Mouse (Mus musculus): Measurements from ENCODE around the gene Hnrnpl. TPM values are rescaled to one million over a fixed set of nuclear protein-coding genes. Genes with fewer than 3 reads are reported as not detected.

Hnrnpl gene
- polyA plus RNA-seq, 1 experiment from 2014 or later: 69.0 TPM

DNA sequence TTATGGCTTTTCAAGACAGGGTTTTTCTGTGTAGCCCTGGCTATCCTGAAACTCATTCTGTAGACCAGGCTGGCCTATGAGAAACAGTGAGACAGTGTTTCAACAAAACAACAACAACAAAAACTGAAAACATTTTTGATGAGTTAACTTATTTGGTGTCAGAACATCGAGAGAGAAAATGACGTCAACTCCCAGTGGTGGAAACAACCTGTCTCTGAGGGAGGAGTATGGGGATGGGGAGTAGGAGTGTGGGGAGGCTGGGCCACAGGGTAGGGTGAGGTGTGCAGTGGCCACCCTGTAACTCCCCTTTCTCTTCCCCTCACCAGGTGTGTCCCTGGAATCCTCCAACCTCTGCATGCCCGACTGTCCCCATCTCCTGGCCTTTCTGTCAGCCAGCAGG lies 13.8 kb upstream of the Hnrnpl start:
- no peaks in the 10 kb centered on the region for H3K9me3 ChIP-seq (replicated peaks; ENCODE audit: control insufficient read depth, low read length)
- H3K4me2 ChIP-seq (ENCODE audit: low read depth, low read length): no peak overlapping the region
- 75% methylated on average over 3 of the region's 3 CpGs for WGBS (ENCODE audit: insufficient replicate concordance)
- H3K9ac ChIP-seq (ENCODE audit: low read depth, low read length): no peak overlapping the region
- H3K27me3 ChIP-seq (ENCODE audit: control insufficient read depth, insufficient read depth, low read depth, low read length): no peaks in the 10 kb centered on the region
- no peak overlapping the region for H3K27ac ChIP-seq (ENCODE audit: low read length)
- peaks cover 17% of the 10 kb centered on the region for H3K4me1 ChIP-seq (ENCODE audit: control insufficient read depth, low read depth, low read length)
- no peak for ATAC-seq (ENCODE audit: low read depth)
- H3K4me3 ChIP-seq (ENCODE audit: low read depth, low read length): no peak overlapping the region
- no peaks in the 10 kb centered on the region for H3K36me3 ChIP-seq (ENCODE audit: control insufficient read depth, insufficient read depth)

GRCm38 (mm10) chr7:28795832-28796231 lies 12.5 kb upstream of the Hnrnpl start:
- ATAC-seq (ENCODE audit: low read depth): 0 out of 2 replicates have a peak, but pooled peaks have one; percentile 17
- WGBS (ENCODE audit: insufficient replicate concordance): 15% methylated on average over 15 of the region's 15 CpGs
- H3K4me3 ChIP-seq (ENCODE audit: low read depth, low read length): peak overlapping the region; percentile 56
- peak overlapping the region; percentile 63 for H3K9ac ChIP-seq (ENCODE audit: low read depth, low read length)
- H3K4me2 ChIP-seq (ENCODE audit: low read depth, low read length): peak overlapping the region; percentile 78
- H3K4me1 ChIP-seq (ENCODE audit: control insufficient read depth, low read depth, low read length): peaks cover 17% of the 10 kb centered on the region
- no peaks in the 10 kb centered on the region for H3K9me3 ChIP-seq (replicated peaks; ENCODE audit: control insufficient read depth, low read length)
- no peaks in the 10 kb centered on the region for H3K27me3 ChIP-seq (ENCODE audit: control insufficient read depth, insufficient read depth, low read depth, low read length)
- no peaks in the 10 kb centered on the region for H3K36me3 ChIP-seq (ENCODE audit: control insufficient read depth, insufficient read depth)
- H3K27ac ChIP-seq (ENCODE audit: low read length): peak overlapping the region; percentile 69

DNA sequence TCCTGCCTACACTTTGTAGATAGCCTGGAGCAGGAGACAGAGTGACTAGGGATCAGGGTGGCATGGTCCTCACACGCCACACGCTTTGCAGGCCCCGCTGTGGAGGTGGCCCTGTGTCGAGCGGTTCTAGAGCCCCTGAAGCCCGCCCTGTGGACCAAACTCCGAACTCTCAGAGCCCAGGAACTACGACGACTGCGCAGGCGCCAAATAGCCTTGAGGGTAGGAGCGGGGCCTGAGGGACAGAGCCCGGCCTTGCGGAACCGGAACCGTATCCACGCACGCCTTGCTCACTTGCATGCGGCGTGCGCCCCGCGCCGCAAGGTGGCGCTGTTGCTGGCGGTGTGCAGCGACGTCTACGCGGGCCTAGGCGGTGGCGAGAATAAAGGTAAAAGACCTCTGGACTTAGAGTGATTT lies 11.8 kb upstream of the Hnrnpl start:
- H3K4me2 ChIP-seq (ENCODE audit: low read depth, low read length): peak overlapping the region; percentile 78
- peak overlapping the region; percentile 56 for H3K4me3 ChIP-seq (ENCODE audit: low read depth, low read length)
- peak overlapping the region; percentile 63 for H3K9ac ChIP-seq (ENCODE audit: low read depth, low read length)
- no peaks in the 10 kb centered on the region for H3K36me3 ChIP-seq (ENCODE audit: control insufficient read depth, insufficient read depth)
- 7% methylated on average over 32 of the region's 32 CpGs for WGBS (ENCODE audit: insufficient replicate concordance)
- no peaks in the 10 kb centered on the region for H3K27me3 ChIP-seq (ENCODE audit: control insufficient read depth, insufficient read depth, low read depth, low read length)
- peaks cover 17% of the 10 kb centered on the region for H3K4me1 ChIP-seq (ENCODE audit: control insufficient read depth, low read depth, low read length)
- ATAC-seq (ENCODE audit: low read depth): peak; percentile 81
- peak overlapping the region; percentile 69 for H3K27ac ChIP-seq (ENCODE audit: low read length)
- no peaks in the 10 kb centered on the region for H3K9me3 ChIP-seq (replicated peaks; ENCODE audit: control insufficient read depth, low read length)

GRCm38 (mm10) chr7:28799994-28800393 lies 8.3 kb upstream of the Hnrnpl start:
- no peak for ATAC-seq (ENCODE audit: low read depth)
- no peak overlapping the region for H3K9ac ChIP-seq (ENCODE audit: low read depth, low read length)
- H3K27ac ChIP-seq (ENCODE audit: low read length): no peak overlapping the region
- 82% methylated on average over 9 of the region's 9 CpGs for WGBS (ENCODE audit: insufficient replicate concordance)
- H3K4me2 ChIP-seq (ENCODE audit: low read depth, low read length): no peak overlapping the region
- no peak overlapping the region for H3K4me3 ChIP-seq (ENCODE audit: low read depth, low read length)
- H3K36me3 ChIP-seq (ENCODE audit: control insufficient read depth, insufficient read depth): no peaks in the 10 kb centered on the region
- no peaks in the 10 kb centered on the region for H3K9me3 ChIP-seq (replicated peaks; ENCODE audit: control insufficient read depth, low read length)
- H3K4me1 ChIP-seq (ENCODE audit: control insufficient read depth, low read depth, low read length): peaks cover 44% of the 10 kb centered on the region
- no peaks in the 10 kb centered on the region for H3K27me3 ChIP-seq (ENCODE audit: control insufficient read depth, insufficient read depth, low read depth, low read length)

DNA sequence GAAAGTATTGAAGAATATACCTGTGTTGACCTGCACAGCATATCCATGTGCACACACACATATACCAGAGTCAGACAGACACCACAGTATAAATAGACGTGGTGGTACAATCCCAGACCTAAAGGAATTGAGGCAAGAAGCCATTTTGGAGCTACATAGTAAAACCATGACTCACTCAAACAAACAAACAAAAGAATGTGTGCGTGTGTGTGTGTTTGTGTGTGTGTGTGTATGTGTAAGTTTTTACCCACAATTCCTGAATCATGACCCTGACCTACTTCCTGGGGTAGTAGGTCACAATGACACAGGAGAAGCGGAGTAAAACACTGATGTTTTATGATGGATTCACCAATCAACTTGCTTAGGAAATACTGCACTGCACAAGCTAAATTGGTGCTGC lies 6.9 kb upstream of the Hnrnpl start:
- Histone ChIP-seq H3K4me3 (ENCODE audit: low read depth, low read length) (no peak overlapping the region), H3K27ac (ENCODE audit: low read length) (no peak overlapping the region), H3K27me3 (ENCODE audit: control insufficient read depth, insufficient read depth, low read depth, low read length) (no peaks in the 10 kb centered on the region), H3K9ac (ENCODE audit: low read depth, low read length) (no peak overlapping the region), H3K36me3 (ENCODE audit: control insufficient read depth, insufficient read depth) (no peaks in the 10 kb centered on the region), H3K9me3 (replicated peaks; ENCODE audit: control insufficient read depth, low read length) (no peaks in the 10 kb centered on the region), H3K4me1 (ENCODE audit: control insufficient read depth, low read depth, low read length) (peaks cover 34% of the 10 kb centered on the region), H3K4me2 (ENCODE audit: low read depth, low read length) (no peak overlapping the region)
- 60% methylated on average over 3 of the region's 3 CpGs for WGBS (ENCODE audit: insufficient replicate concordance)
- ATAC-seq (ENCODE audit: low read depth): no peak

DNA sequence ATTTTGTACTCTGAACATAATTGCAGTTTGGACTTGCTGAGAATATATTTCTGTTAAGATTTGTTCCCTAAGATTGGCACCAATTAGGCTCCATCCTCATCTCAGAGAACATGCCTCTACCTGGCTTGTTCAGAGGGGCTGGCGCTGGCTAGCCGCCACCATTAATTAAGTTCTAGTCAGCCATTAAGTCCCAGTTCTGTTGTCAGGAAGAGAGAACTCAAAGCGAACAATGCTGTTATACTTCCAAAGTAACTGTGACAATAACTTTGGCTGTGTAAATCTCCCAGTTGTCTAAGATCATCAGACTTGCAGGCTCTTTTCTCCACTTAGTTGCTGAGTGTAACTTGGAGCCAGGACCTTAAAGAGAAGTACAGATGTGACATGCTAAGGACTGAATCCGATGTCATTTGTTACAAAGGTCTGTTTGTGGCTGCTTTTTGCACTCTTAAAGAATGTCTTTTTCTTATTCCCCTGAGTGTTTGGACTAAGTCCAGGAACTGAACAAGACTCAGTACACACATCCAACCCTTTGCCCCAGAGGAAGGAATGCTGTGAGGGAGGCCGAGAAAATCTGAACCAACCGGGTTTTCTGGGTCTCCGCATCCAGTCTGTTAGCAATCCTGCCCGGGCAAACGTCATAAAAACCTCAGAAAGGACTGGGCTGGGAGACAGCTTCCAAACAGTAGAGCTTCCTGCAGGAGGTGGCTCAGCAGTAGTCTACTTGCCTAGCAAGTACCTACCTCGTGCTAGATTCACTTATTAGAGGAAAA lies 6.3 kb upstream of the Hnrnpl start:
- H3K27me3 ChIP-seq (ENCODE audit: control insufficient read depth, insufficient read depth, low read depth, low read length): no peaks in the 10 kb centered on the region
- no peaks in the 10 kb centered on the region for H3K36me3 ChIP-seq (ENCODE audit: control insufficient read depth, insufficient read depth)
- H3K27ac ChIP-seq (ENCODE audit: low read length): peak overlapping the region; percentile 78
- H3K4me1 ChIP-seq (ENCODE audit: control insufficient read depth, low read depth, low read length): peaks cover 28% of the 10 kb centered on the region
- no peak overlapping the region for H3K4me3 ChIP-seq (ENCODE audit: low read depth, low read length)
- ATAC-seq (ENCODE audit: low read depth): no peak
- 45% methylated on average over 10 of the region's 10 CpGs for WGBS (ENCODE audit: insufficient replicate concordance)
- H3K4me2 ChIP-seq (ENCODE audit: low read depth, low read length): no peak overlapping the region
- no peaks in the 10 kb centered on the region for H3K9me3 ChIP-seq (replicated peaks; ENCODE audit: control insufficient read depth, low read length)
- H3K9ac ChIP-seq (ENCODE audit: low read depth, low read length): no peak overlapping the region

- peak overlapping the region; percentile 21 for H3K9ac ChIP-seq (ENCODE audit: low read depth, low read length)
- H3K4me1 ChIP-seq (ENCODE audit: control insufficient read depth, low read depth, low read length): peaks cover 33% of the 10 kb centered on the region
- no peaks in the 10 kb centered on the region for H3K9me3 ChIP-seq (replicated peaks; ENCODE audit: control insufficient read depth, low read length)
- H3K4me2 ChIP-seq (ENCODE audit: low read depth, low read length): peak overlapping the region; percentile 27; the same call in 1 of the 2 replicates
- no peak overlapping the region for H3K4me3 ChIP-seq (ENCODE audit: low read depth, low read length)
- peak overlapping the region; percentile 78 for H3K27ac ChIP-seq (ENCODE audit: low read length)
- no peaks in the 10 kb centered on the region for H3K27me3 ChIP-seq (ENCODE audit: control insufficient read depth, insufficient read depth, low read depth, low read length)
- ATAC-seq (ENCODE audit: low read depth): peak; percentile 49
- no peaks in the 10 kb centered on the region for H3K36me3 ChIP-seq (ENCODE audit: control insufficient read depth, insufficient read depth)
- WGBS (ENCODE audit: insufficient replicate concordance): 12% methylated on average over 10 of the region's 10 CpGs
Measured at GRCm38 (mm10) chr7:28802846-28803588, 5.3 kb upstream of the Hnrnpl start.

DNA sequence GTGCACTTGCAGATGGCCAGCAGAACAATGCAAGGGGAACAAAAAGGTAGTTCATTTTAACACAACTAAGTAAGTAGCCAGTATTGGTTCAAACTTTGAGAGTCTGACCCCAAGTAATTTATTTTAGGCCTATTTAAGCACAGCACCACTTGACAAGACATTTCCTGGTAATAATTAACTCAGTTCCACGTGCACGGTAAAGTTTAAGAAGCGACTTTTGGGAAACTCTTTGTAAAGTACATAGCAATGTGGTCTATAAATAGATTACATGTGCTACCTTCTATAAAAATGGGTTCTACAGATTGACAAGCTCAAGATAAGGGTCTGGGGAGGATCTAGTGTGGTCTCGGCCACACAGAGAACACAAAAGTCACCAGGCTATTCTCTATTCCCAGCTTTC lies 4.6 kb upstream of the Hnrnpl start:
- ATAC-seq (ENCODE audit: low read depth): no peak

DNA sequence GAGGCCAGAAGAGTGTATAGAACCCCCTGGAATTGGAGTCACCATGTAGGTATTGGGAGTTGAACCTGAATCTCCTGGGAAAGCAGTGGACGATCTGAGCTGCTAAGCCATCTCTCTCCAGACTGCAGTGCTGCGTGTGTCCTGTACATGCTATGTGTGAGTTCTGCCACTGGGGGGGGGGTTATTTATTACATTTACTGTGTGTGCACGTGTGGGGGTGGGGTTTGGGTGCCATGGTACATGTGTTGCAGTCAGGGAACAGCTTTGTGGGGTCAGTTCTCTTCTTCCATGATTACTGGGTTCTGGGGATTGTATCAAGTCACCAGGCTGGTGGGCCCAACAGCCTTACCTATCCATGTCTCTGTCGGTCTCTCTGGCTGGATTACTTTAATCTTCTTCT lies 1.5 kb upstream of the Hnrnpl start:
- H3K27me3 ChIP-seq (ENCODE audit: control insufficient read depth, insufficient read depth, low read depth, low read length): no peaks in the 10 kb centered on the region
- no peaks in the 10 kb centered on the region for H3K9me3 ChIP-seq (replicated peaks; ENCODE audit: control insufficient read depth, low read length)
- H3K4me2 ChIP-seq (ENCODE audit: low read depth, low read length): no peak overlapping the region
- no peak for ATAC-seq (ENCODE audit: low read depth)
- no peak overlapping the region for H3K27ac ChIP-seq (ENCODE audit: low read length)
- H3K4me3 ChIP-seq (ENCODE audit: low read depth, low read length): no peak overlapping the region
- no peak overlapping the region for H3K9ac ChIP-seq (ENCODE audit: low read depth, low read length)
- 56% methylated on average over 4 of the region's 4 CpGs for WGBS (ENCODE audit: insufficient replicate concordance)
- peaks cover 40% of the 10 kb centered on the region for H3K4me1 ChIP-seq (ENCODE audit: control insufficient read depth, low read depth, low read length)
- no peaks in the 10 kb centered on the region for H3K36me3 ChIP-seq (ENCODE audit: control insufficient read depth, insufficient read depth)

More for the DNA sequence above, 4.6 kb upstream of the Hnrnpl start:
- Histone ChIP-seq H3K36me3 (ENCODE audit: control insufficient read depth, insufficient read depth) (no peaks in the 10 kb centered on the region), H3K27me3 (ENCODE audit: control insufficient read depth, insufficient read depth, low read depth, low read length) (no peaks in the 10 kb centered on the region), H3K4me1 (ENCODE audit: control insufficient read depth, low read depth, low read length) (peaks cover 38% of the 10 kb centered on the region), H3K9ac (ENCODE audit: low read depth, low read length) (no peak overlapping the region; the same call in 1 of the 2 replicates), H3K4me3 (ENCODE audit: low read depth, low read length) (no peak overlapping the region), H3K9me3 (replicated peaks; ENCODE audit: control insufficient read depth, low read length) (no peaks in the 10 kb centered on the region), H3K4me2 (ENCODE audit: low read depth, low read length) (no peak overlapping the region), H3K27ac (ENCODE audit: low read length) (peak overlapping the region; percentile 78)
- 23% methylated on average over 4 of the region's 4 CpGs for WGBS (ENCODE audit: insufficient replicate concordance)
